ENCODE assay signal across 8 mouse cellular contexts in the genomic region with DNA sequence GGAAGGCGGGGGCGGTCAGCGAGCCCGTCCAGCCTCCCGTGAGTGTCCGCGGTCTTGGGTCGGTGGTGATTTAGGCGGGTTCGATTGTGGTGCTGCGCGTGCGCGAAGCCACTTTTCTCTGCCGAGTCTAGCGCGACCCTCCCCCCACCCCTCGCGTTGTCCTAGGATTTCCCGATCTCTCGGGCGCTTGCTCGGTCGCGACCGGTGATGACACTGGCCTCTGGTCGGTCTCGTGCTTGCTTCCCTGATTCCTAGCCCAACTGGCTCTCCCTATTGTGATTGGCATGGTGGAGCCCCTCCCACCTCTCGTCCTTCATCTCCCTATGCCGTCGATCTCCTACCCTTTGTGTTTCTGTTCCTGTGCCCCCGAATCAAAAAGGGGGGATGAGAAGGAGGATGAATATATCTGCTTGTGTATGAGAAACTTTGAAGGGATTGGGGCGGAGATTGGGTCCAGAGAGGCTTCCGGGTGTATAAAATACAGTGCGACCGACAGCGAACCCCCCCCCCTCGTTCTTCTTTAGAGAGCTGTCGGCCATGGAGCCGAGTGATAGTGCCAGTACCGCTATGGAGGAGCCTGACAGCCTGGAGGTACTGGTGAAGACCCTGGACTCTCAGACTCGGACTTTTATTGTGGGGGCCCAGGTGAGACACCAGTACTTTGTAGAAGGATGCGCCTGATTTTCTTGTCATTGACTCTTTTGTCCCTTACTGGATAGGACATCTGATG. TPM values are rescaled to one million over a fixed set of nuclear protein-coding genes. Genes with fewer than 3 reads are reported as not detected.
DNase-seq lines count a peak whose midpoint lies in the region; ATAC-seq and TF ChIP-seq lines count a peak whose summit lies in the region.

No protein-coding gene starts in this region.

- no peaks in the 10 kb centered on the region for H3K27me3 ChIP-seq in heart, embryonic 12.5 days (replicated peaks)
- no peaks in the 10 kb centered on the region for H3K27me3 ChIP-seq in MEL (ENCODE audit: control insufficient read depth in 1 of 2, insufficient read depth in 2 of 2, low read length in 2 of 2)
- H3K27me3 ChIP-seq in forebrain, embryonic 13.5 days, result no peaks in the 10 kb centered on the region
- H3K27me3 ChIP-seq in liver, embryonic 16.5 days (ENCODE audit: control insufficient read depth, insufficient read depth, low read depth, low read length), result no peaks in the 10 kb centered on the region
- H3K27me3 ChIP-seq in stomach, embryonic 16.5 days (ENCODE audit: control insufficient read depth, insufficient read depth, low read length), result no peaks in the 10 kb centered on the region

- TF ChIP-seq RAD21 in MEL (IDR thresholded peaks at IDR 0.05; ENCODE audit: low read depth, low read length), result no peak

- WGBS in heart, embryonic 12.5 days, result under 1% methylated on average over 43 of the region's 43 CpGs
- WGBS in forebrain, embryonic 13.5 days, result under 1% methylated on average over 43 of the region's 43 CpGs
- WGBS in liver, embryonic 16.5 days (ENCODE audit: insufficient replicate concordance), result under 1% methylated on average over 43 of the region's 43 CpGs
- WGBS in stomach, embryonic 16.5 days, result under 1% methylated on average over 43 of the region's 43 CpGs

- no peak; a peak in 1 of 4 replicates for TF ChIP-seq EP300 in MEL (IDR thresholded peaks at IDR 0.05; ENCODE audit: low read depth in 1 of 2, low read length in 2 of 2)

- H3K79me2 ChIP-seq in MEL (ENCODE audit: control insufficient read depth, insufficient read depth, low read length, poor library complexity), result peaks cover 40% of the 10 kb centered on the region

- H3K4me1 ChIP-seq in heart, embryonic 12.5 days (replicated peaks), result peaks cover 15% of the 10 kb centered on the region
- H3K4me1 ChIP-seq in MEL (ENCODE audit: control insufficient read depth in 1 of 2, insufficient read depth in 2 of 2, low read length in 2 of 2), result peaks cover 0 to 13% of the 10 kb centered on the region in 2 experiments; a peak in 2 of 4 replicates
- H3K4me1 ChIP-seq in forebrain, embryonic 13.5 days, result peaks cover 28% of the 10 kb centered on the region
- peaks cover 18% of the 10 kb centered on the region for H3K4me1 ChIP-seq in liver, embryonic 16.5 days (ENCODE audit: control insufficient read depth, low read depth, low read length)
- peaks cover 14% of the 10 kb centered on the region for H3K4me1 ChIP-seq in stomach, embryonic 16.5 days (ENCODE audit: control insufficient read depth, insufficient read depth, low read length)

- peak overlapping the region; percentile 87 for H3K4me3 ChIP-seq in heart, embryonic 12.5 days
- peak overlapping the region; percentile 28 to 99 for H3K4me3 ChIP-seq in MEL (ENCODE audit: control insufficient read depth in 1 of 2, insufficient read depth in 1 of 2, low read depth in 2 of 2, low read length in 2 of 2)
- peak overlapping the region; percentile 79 for H3K4me3 ChIP-seq in forebrain, embryonic 13.5 days
- H3K4me3 ChIP-seq in liver, embryonic 16.5 days (ENCODE audit: low read depth, low read length), result peak overlapping the region; percentile 85
- peak overlapping the region; percentile 77 for H3K4me3 ChIP-seq in stomach, embryonic 16.5 days (replicated peaks; ENCODE audit: low read length)

- H3K36me3 ChIP-seq in heart, embryonic 12.5 days, result peaks cover 27% of the 10 kb centered on the region
- peaks cover 0 to 18% of the 10 kb centered on the region in 2 experiments for H3K36me3 ChIP-seq in MEL (ENCODE audit: control insufficient read depth in 1 of 2, insufficient read depth in 2 of 2, low read length in 2 of 2)
- peaks cover 29% of the 10 kb centered on the region for H3K36me3 ChIP-seq in forebrain, embryonic 13.5 days (ENCODE audit: poor library complexity, severe bottlenecking)
- peaks cover 17% of the 10 kb centered on the region for H3K36me3 ChIP-seq in liver, embryonic 16.5 days (ENCODE audit: control insufficient read depth, insufficient read depth)
- no peaks in the 10 kb centered on the region for H3K36me3 ChIP-seq in stomach, embryonic 16.5 days (ENCODE audit: control insufficient read depth, insufficient read depth, low read length)

- peak overlapping the region; percentile 88 for H3K9ac ChIP-seq in heart, embryonic 12.5 days
- H3K9ac ChIP-seq in MEL (ENCODE audit: control insufficient read depth, low read depth, low read length, poor library complexity, severe bottlenecking), result peak overlapping the region; percentile 99
- peak overlapping the region; percentile 87 for H3K9ac ChIP-seq in forebrain, embryonic 13.5 days
- H3K9ac ChIP-seq in liver, embryonic 16.5 days (ENCODE audit: low read depth, low read length), result peak overlapping the region; percentile 88
- peak overlapping the region; percentile 89 for H3K9ac ChIP-seq in stomach, embryonic 16.5 days (ENCODE audit: low read length)

- peak; percentile 65 for ATAC-seq in heart, embryonic 12.5 days (ENCODE audit: insufficient number of reproducible peaks, low FRiP score)
- ATAC-seq in forebrain, embryonic 13.5 days, result peak; percentile 71
- ATAC-seq in liver, embryonic 16.5 days (ENCODE audit: low read depth), result peak; percentile 19
- ATAC-seq in stomach, embryonic 16.5 days (ENCODE audit: insufficient read depth, low FRiP score), result peak; percentile 41

- no peak for TF ChIP-seq CTCF in MEL (IDR thresholded peaks at IDR 0.05 in 2 of 3, conservative IDR thresholded peaks at IDR 0.05 in 1 of 3; ENCODE audit: control insufficient read depth in 1 of 3, insufficient read depth in 1 of 3, low read depth in 2 of 3, low read length in 3 of 3, poor library complexity in 1 of 3, severe bottlenecking in 1 of 3)

- peak overlapping the region; percentile 97 for H3K27ac ChIP-seq in heart, embryonic 12.5 days (ENCODE audit: poor library complexity, severe bottlenecking)
- peak overlapping the region; percentile 99 for H3K27ac ChIP-seq in MEL (ENCODE audit: control insufficient read depth, low read depth, low read length)
- peak overlapping the region; percentile 95 for H3K27ac ChIP-seq in forebrain, embryonic 13.5 days
- H3K27ac ChIP-seq in liver, embryonic 16.5 days (ENCODE audit: low read length), result peak overlapping the region; percentile 94
- peak overlapping the region; percentile 97 for H3K27ac ChIP-seq in stomach, embryonic 16.5 days (ENCODE audit: low read length)

- DNase-seq in heart, postnatal 36 days, result no peak
- peak; percentile 83 for DNase-seq in MEL (ENCODE audit: low read depth, low spot score)
- no peak for DNase-seq in right cerebral cortex, postnatal 4 days
- DNase-seq in testis, postnatal 10 days (ENCODE audit: low spot score), result no peak

- peak overlapping the region; percentile 94 for H3K4me2 ChIP-seq in heart, embryonic 12.5 days
- H3K4me2 ChIP-seq in forebrain, embryonic 13.5 days, result peak overlapping the region; percentile 82
- peak overlapping the region; percentile 74 for H3K4me2 ChIP-seq in liver, embryonic 16.5 days (ENCODE audit: low read depth, low read length)
- H3K4me2 ChIP-seq in stomach, embryonic 16.5 days (ENCODE audit: low read depth, low read length), result peak overlapping the region; percentile 90

- intact Hi-C loops in heart, postnatal 36 days (cut with DNase I), result loop anchor here (2.0 to 10.0 kb wide), 2 partner anchors 25 to 301 kb away; a partner anchor contains a TSS

- H3K9me3 ChIP-seq in heart, embryonic 12.5 days (replicated peaks), result no peaks in the 10 kb centered on the region
- no peaks in the 10 kb centered on the region for H3K9me3 ChIP-seq in MEL (replicated peaks; ENCODE audit: insufficient read depth, low read length)
- H3K9me3 ChIP-seq in forebrain, embryonic 13.5 days (replicated peaks), result no peaks in the 10 kb centered on the region
- no peaks in the 10 kb centered on the region for H3K9me3 ChIP-seq in liver, embryonic 16.5 days (replicated peaks; ENCODE audit: control insufficient read depth, low read length)
- H3K9me3 ChIP-seq in stomach, embryonic 16.5 days (replicated peaks; ENCODE audit: control insufficient read depth, low read length), result no peaks in the 10 kb centered on the region

- TF ChIP-seq POLR2A in MEL (IDR thresholded peaks at IDR 0.05; ENCODE audit: control insufficient read depth in 1 of 2, insufficient read depth in 1 of 2, low read depth in 1 of 2, low read length in 2 of 2, poor library complexity in 1 of 2), result 0 out of 4 replicates have a peak, but pooled peaks of 1 of the 2 experiments have one; percentile 12

RNA-seq across cellular contexts. Expression of a gene that starts 0.8 kb away (rescaled TPM):
- polyA plus RNA-seq in heart, embryonic 12.5 days (2016; fragmentation: Nextera tagmentation; extraction: Ambion mirVana), result 56.1 and 61.6 TPM in 2 replicates
- 100 to 1,000 TPM; 243 to 268 TPM for total RNA-seq in heart, postnatal 36 days (2021)
- 98.2 and 102 TPM in 2 replicates for total RNA-seq in MEL (2012; rRNA removed)
- polyA plus RNA-seq in MEL (2012; ENCODE audit: insufficient read depth in 1 of 2, insufficient read length in 2 of 2, low read depth in 1 of 2, low replicate concordance in 2 of 2, missing spikeins in 1 of 2), result 100 to 1,000 TPM in 1 of 2 experiments, not detected in 1; 283 TPM
- 82.5 and 82.6 TPM in 2 replicates for polyA plus RNA-seq in forebrain, embryonic 13.5 days (2015; fragmentation: Nextera tagmentation; extraction: Ambion mirVana)
- 19.7 and 21.4 TPM in 2 replicates for polyA plus RNA-seq in liver, embryonic 16.5 days (2015; fragmentation: Nextera tagmentation; extraction: Ambion mirVana)
- 41.2 and 48.4 TPM in 2 replicates for polyA plus RNA-seq in stomach, embryonic 16.5 days (2015; fragmentation: Nextera tagmentation; extraction: Ambion mirVana)

RNA-seq across cellular contexts. Expression of a gene that starts 3.9 kb away (rescaled TPM):
- polyA plus RNA-seq in heart, embryonic 12.5 days (2016; fragmentation: Nextera tagmentation; extraction: Ambion mirVana), result 1.3 and 8.3 TPM in 2 replicates
- not detected for total RNA-seq in heart, postnatal 36 days (2021)
- 0.15 TPM in 1 of 2 replicates, not detected in the other for total RNA-seq in MEL (2012; rRNA removed)
- under 1 TPM in 1 of 2 experiments, not detected in 1; 0.79 TPM for polyA plus RNA-seq in MEL (2012; ENCODE audit: insufficient read depth in 1 of 2, insufficient read length in 2 of 2, low read depth in 1 of 2, low replicate concordance in 2 of 2, missing spikeins in 1 of 2)
- polyA plus RNA-seq in forebrain, embryonic 13.5 days (2015; fragmentation: Nextera tagmentation; extraction: Ambion mirVana), result 0.93 and 0.99 TPM in 2 replicates
- polyA plus RNA-seq in liver, embryonic 16.5 days (2015; fragmentation: Nextera tagmentation; extraction: Ambion mirVana), result 959 and 972 TPM in 2 replicates
- 24.9 and 34.0 TPM in 2 replicates for polyA plus RNA-seq in stomach, embryonic 16.5 days (2015; fragmentation: Nextera tagmentation; extraction: Ambion mirVana)

RNA-seq across cellular contexts. Expression of a gene that starts 9.6 kb away (rescaled TPM):
- polyA plus RNA-seq in heart, embryonic 12.5 days (2016; fragmentation: Nextera tagmentation; extraction: Ambion mirVana), result 8.6 and 8.7 TPM in 2 replicates
- 10 to 100 TPM; 25.7 to 26.4 TPM for total RNA-seq in heart, postnatal 36 days (2021)
- total RNA-seq in MEL (2012; rRNA removed), result 9.3 and 13.6 TPM in 2 replicates
- 10 to 100 TPM in 1 of 2 experiments, not detected in 1; 11.6 TPM for polyA plus RNA-seq in MEL (2012; ENCODE audit: insufficient read depth in 1 of 2, insufficient read length in 2 of 2, low read depth in 1 of 2, low replicate concordance in 2 of 2, missing spikeins in 1 of 2)
- 8.3 and 8.6 TPM in 2 replicates for polyA plus RNA-seq in forebrain, embryonic 13.5 days (2015; fragmentation: Nextera tagmentation; extraction: Ambion mirVana)
- 2.7 TPM in 2 replicates for polyA plus RNA-seq in liver, embryonic 16.5 days (2015; fragmentation: Nextera tagmentation; extraction: Ambion mirVana)
- polyA plus RNA-seq in stomach, embryonic 16.5 days (2015; fragmentation: Nextera tagmentation; extraction: Ambion mirVana), result 11.7 and 14.2 TPM in 2 replicates

RNA-seq across cellular contexts. Expression of a gene that starts 13.9 kb away (rescaled TPM):
- 190 and 207 TPM in 2 replicates for polyA plus RNA-seq in heart, embryonic 12.5 days (2016; fragmentation: Nextera tagmentation; extraction: Ambion mirVana)
- total RNA-seq in heart, postnatal 36 days (2021), result 100 to 1,000 TPM; 163 to 164 TPM
- 193 and 222 TPM in 2 replicates for total RNA-seq in MEL (2012; rRNA removed)
- polyA plus RNA-seq in MEL (2012; ENCODE audit: insufficient read depth in 1 of 2, insufficient read length in 2 of 2, low read depth in 1 of 2, low replicate concordance in 2 of 2, missing spikeins in 1 of 2), result 100 to 1,000 TPM in 1 of 2 experiments, not detected in 1; 607 TPM
- 339 and 356 TPM in 2 replicates for polyA plus RNA-seq in forebrain, embryonic 13.5 days (2015; fragmentation: Nextera tagmentation; extraction: Ambion mirVana)
- polyA plus RNA-seq in liver, embryonic 16.5 days (2015; fragmentation: Nextera tagmentation; extraction: Ambion mirVana), result 115 and 123 TPM in 2 replicates
- polyA plus RNA-seq in stomach, embryonic 16.5 days (2015; fragmentation: Nextera tagmentation; extraction: Ambion mirVana), result 245 and 269 TPM in 2 replicates

RNA-seq across cellular contexts. Expression of a gene that starts 14.5 kb away (rescaled TPM):
- 11.1 and 15.1 TPM in 2 replicates for polyA plus RNA-seq in heart, embryonic 12.5 days (2016; fragmentation: Nextera tagmentation; extraction: Ambion mirVana)
- total RNA-seq in heart, postnatal 36 days (2021), result 1 to 10 TPM; 8.0 to 9.6 TPM
- 44.7 and 44.9 TPM in 2 replicates for total RNA-seq in MEL (2012; rRNA removed)
- polyA plus RNA-seq in MEL (2012; ENCODE audit: insufficient read depth in 1 of 2, insufficient read length in 2 of 2, low read depth in 1 of 2, low replicate concordance in 2 of 2, missing spikeins in 1 of 2), result 10 to 100 TPM in 1 of 2 experiments, not detected in 1; 40.4 TPM
- 32.4 and 33.3 TPM in 2 replicates for polyA plus RNA-seq in forebrain, embryonic 13.5 days (2015; fragmentation: Nextera tagmentation; extraction: Ambion mirVana)
- polyA plus RNA-seq in liver, embryonic 16.5 days (2015; fragmentation: Nextera tagmentation; extraction: Ambion mirVana), result 12.4 and 12.9 TPM in 2 replicates
- polyA plus RNA-seq in stomach, embryonic 16.5 days (2015; fragmentation: Nextera tagmentation; extraction: Ambion mirVana), result 18.1 and 19.4 TPM in 2 replicates

Comparison
In these comparisons a context has a peak if more than half of its experiments do, and no peak if none do; other contexts are left out.
1. ATAC-seq: peak in every context shown above with its lines; median percentile 71 in forebrain, embryonic 13.5 days; 65 in heart, embryonic 12.5 days; 41 in stomach, embryonic 16.5 days; 19 in liver, embryonic 16.5 days.
2. RNA of a gene that starts 3.9 kb away (polyA plus RNA-seq): 959 to 972 TPM in liver, embryonic 16.5 days; 24.9 to 34.0 TPM in stomach, embryonic 16.5 days, 1.3 to 8.3 TPM in heart, embryonic 12.5 days, 0.93 to 0.99 TPM in forebrain, embryonic 13.5 days and 0.79 TPM in MEL; every median in the first group is over 10 times any median in the second.
3. Peak in every context shown above with its lines, with median percentiles within 50 percentile points of each other: H3K27ac ChIP-seq, H3K4me2 ChIP-seq, H3K4me3 ChIP-seq and H3K9ac ChIP-seq.